27 mouse cellular contexts compared by ENCODE assay signal in the genomic region with DNA sequence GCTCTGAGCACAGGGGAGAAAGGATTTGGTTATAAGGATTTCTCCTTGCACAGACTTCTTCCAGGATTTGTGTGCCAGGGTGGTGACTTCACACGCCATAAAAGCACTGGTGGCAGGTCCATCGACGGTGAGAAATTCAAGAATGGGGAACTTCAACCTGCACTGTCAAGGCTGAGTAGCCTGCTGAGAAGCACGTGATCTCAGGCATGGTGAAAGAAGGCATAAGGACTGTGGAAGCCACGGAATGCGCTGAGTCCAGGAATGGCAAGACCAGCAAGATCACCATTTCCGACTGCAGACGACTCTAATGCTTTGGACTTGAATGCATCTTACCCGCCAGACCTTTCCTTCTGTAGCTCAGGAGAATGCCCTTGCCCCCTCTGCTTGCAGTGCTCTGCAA. TPM values are rescaled to one million over a fixed set of nuclear protein-coding genes. Genes with fewer than 3 reads are reported as not detected.
DNase-seq lines count a peak whose midpoint lies in the region; ATAC-seq lines count a peak whose summit lies in the region.
"Had no signal": no experiment of that assay in that cellular context is flagged by ENCODE, and none has a peak within 500 bp of the region (broad histone marks: within the 10 kb centered on the region; RNA-seq: fewer than 3 reads in every experiment).

No protein-coding gene starts in this region.

- H3K9ac ChIP-seq in kidney, embryonic 14.5 days (ENCODE audit: low read depth, low read length), result no peak overlapping the region
- H3K9ac ChIP-seq: heart, embryonic 15.5 days; hindbrain, embryonic 15.5 days; intestine, embryonic 15.5 days; neural tube, embryonic 12.5 days had no signal

- 30% methylated on average over 9 of the region's 9 CpGs for WGBS in kidney, embryonic 14.5 days

- H3K27me3 ChIP-seq in kidney, embryonic 14.5 days (ENCODE audit: control insufficient read depth, insufficient read depth, low read length), result no peaks in the 10 kb centered on the region
- H3K27me3 ChIP-seq: heart, embryonic 15.5 days; hindbrain, embryonic 15.5 days; intestine, embryonic 15.5 days; neural tube, embryonic 12.5 days had no signal

- no peaks in the 10 kb centered on the region for H3K36me3 ChIP-seq in kidney, embryonic 14.5 days (ENCODE audit: control insufficient read depth, insufficient read depth, low read length)
- H3K36me3 ChIP-seq: forebrain, embryonic 10.5 days; heart, embryonic 15.5 days; hindbrain, embryonic 15.5 days; intestine, embryonic 15.5 days; neural tube, embryonic 12.5 days had no signal

- no peak overlapping the region for H3K27ac ChIP-seq in kidney, embryonic 14.5 days (ENCODE audit: low read depth, low read length)
- H3K27ac ChIP-seq: forebrain, embryonic 10.5 days; heart, adult 2 months; heart, embryonic 15.5 days; hindbrain, embryonic 15.5 days; intestine, embryonic 15.5 days; neural tube, embryonic 12.5 days had no signal

- no peak overlapping the region for H3K4me2 ChIP-seq in kidney, embryonic 14.5 days (replicated peaks; ENCODE audit: low read depth, low read length)
- H3K4me2 ChIP-seq: heart, embryonic 15.5 days; hindbrain, embryonic 15.5 days; intestine, embryonic 15.5 days; liver, embryonic 11.5 days; midbrain, embryonic 11.5 days; neural tube, embryonic 12.5 days had no signal

- H3K4me1 ChIP-seq in kidney, embryonic 14.5 days (ENCODE audit: control insufficient read depth, insufficient read depth, low read length), result 0 out of 2 replicates have a peak, but pooled peaks cover 4% of the 10 kb centered on the region
- H3K4me1 ChIP-seq: forebrain, embryonic 10.5 days; intestine, embryonic 15.5 days; neural tube, embryonic 12.5 days had no signal

- H3K4me3 ChIP-seq in kidney, embryonic 14.5 days (ENCODE audit: low read length), result no peak overlapping the region
- H3K4me3 ChIP-seq: forebrain, embryonic 10.5 days; heart, adult 2 months; heart, embryonic 15.5 days; hindbrain, embryonic 15.5 days; intestine, embryonic 15.5 days; neural tube, embryonic 12.5 days had no signal

- ATAC-seq in kidney, embryonic 14.5 days (ENCODE audit: low FRiP score, low TSS enrichment), result 0 out of 2 replicates have a peak, but pooled peaks have one; percentile 69
- ATAC-seq: intestine, embryonic 15.5 days had no signal

- peak; percentile 0 for DNase-seq in thymus, postnatal 25 days
- no peak for DNase-seq in thymus, postnatal 4 days
- peak; percentile 55 to 57 for DNase-seq in kidney, postnatal 36 days
- DNase-seq in cerebellum, postnatal 25 days, result no peak
- DNase-seq in cerebellum, adult 11-12 months, result no peak
- no peak for DNase-seq in ovary, postnatal 36 days (ENCODE audit: low spot score)
- DNase-seq: adrenal gland, postnatal 10 days; cerebellum, postnatal 36 days; gastrocnemius, postnatal 10 days; heart, postnatal 4 days; layer of hippocampus, adult 9-11 months; lung, adult 18-20 months; lung, postnatal 36 days; right cerebral cortex, postnatal 14 days; spleen, adult 18-20 months had no signal

- H3K9me3 ChIP-seq in kidney, embryonic 14.5 days (ENCODE audit: control insufficient read depth, low read length), result no peaks in the 10 kb centered on the region
- H3K9me3 ChIP-seq: forebrain, embryonic 10.5 days; heart, embryonic 15.5 days; hindbrain, embryonic 15.5 days; intestine, embryonic 15.5 days; neural tube, embryonic 12.5 days had no signal

RNA-seq across cellular contexts. Expression of a gene that starts 23.2 kb away (rescaled TPM):
- polyA plus RNA-seq in kidney, embryonic 14.5 days (2014; fragmentation: Nextera tagmentation; extraction: Ambion mirVana), result not detected in 2 replicates
- polyA plus RNA-seq: brain, embryonic 14.5 days; forebrain, embryonic 10.5 days; hindbrain, embryonic 15.5 days; limb, embryonic 11.5 days; liver, embryonic 11.5 days; midbrain, embryonic 11.5 days; neural tube, embryonic 12.5 days; stomach, embryonic 14.5 days had no signal

Comparison
In these comparisons a context has a peak if more than half of its experiments do, and no peak if none do; other contexts are left out.
1. DNase-seq: peak in thymus, postnatal 25 days (single experiment) and kidney, postnatal 36 days (2 of 2); none in thymus, postnatal 4 days (single experiment), cerebellum, postnatal 25 days (0 of 2), cerebellum, adult 11-12 months (single experiment) and ovary, postnatal 36 days (single experiment).